Comparison of ENCODE assay signal across 8 mouse cellular contexts in the genomic region with DNA sequence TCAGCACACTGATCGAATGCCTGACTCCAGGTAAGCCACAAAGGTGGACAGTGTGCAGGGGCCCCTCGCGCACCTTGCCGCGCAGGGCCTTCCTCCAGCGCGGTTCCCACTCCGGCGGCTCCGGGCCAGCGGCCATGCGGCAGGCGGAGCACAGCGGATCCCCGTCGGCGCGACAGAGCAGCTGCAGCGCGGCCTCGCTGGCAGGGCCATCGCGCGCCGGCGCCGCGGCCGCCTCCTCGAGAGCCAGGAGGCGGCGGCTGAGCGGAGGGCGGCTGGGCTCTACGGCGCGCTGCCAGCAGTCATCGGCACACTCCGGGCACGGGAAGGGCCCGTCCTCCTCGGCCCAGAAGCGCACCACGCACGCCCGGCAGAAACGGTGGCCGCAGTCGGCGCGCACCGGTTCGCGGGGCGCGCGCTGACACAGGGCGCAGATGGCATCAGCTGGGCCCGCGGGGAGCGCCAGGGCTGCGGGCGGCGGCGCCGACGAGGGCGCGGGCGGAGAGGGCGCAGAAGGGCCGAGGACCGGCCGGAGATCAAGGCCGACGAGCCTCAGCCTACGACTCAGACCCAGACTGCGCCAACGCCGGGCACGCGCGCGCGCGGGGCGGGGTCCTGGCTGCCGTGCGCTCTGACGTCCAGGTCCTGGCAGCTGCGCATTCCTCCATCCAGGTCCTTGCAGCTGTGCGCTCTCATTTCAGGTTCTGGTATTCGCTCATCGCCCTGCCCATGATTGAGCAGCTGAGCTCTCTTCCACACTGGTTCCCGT. TPM values are rescaled to one million over a fixed set of nuclear protein-coding genes. Genes with fewer than 3 reads are reported as not detected.
DNase-seq lines count a peak whose midpoint lies in the region; ATAC-seq and TF ChIP-seq lines count a peak whose summit lies in the region.

A gene (minus strand): TSS at position 595 of the 766 bp plus-strand sequence.

- H3K36me3 ChIP-seq in ES-E14 (ENCODE audit: control insufficient read depth, insufficient read depth, low read length, poor library complexity, severe bottlenecking) = peaks cover 17% of the 10 kb centered on the region
- H3K36me3 ChIP-seq in forebrain, embryonic 16.5 days (ENCODE audit: control insufficient read depth, insufficient read depth) = peaks cover 15% of the 10 kb centered on the region
- peaks cover 26% of the 10 kb centered on the region for H3K36me3 ChIP-seq in lung, embryonic 15.5 days

- ATAC-seq in forebrain, embryonic 16.5 days = peak; percentile 98
- peak; percentile 96 for ATAC-seq in lung, embryonic 15.5 days (ENCODE audit: borderline replicate concordance, extremely low read depth, low FRiP score, low TSS enrichment)

- H3K4me1 ChIP-seq in ES-E14 (ENCODE audit: control insufficient read depth in 2 of 2, insufficient read depth in 2 of 2, low read length in 2 of 2, poor library complexity in 1 of 2) = no peaks in the 10 kb centered on the region
- peaks cover 19% of the 10 kb centered on the region for H3K4me1 ChIP-seq in forebrain, embryonic 16.5 days (replicated peaks; ENCODE audit: control insufficient read depth, insufficient read depth, low read length)
- H3K4me1 ChIP-seq in lung, embryonic 15.5 days = peaks cover 20% of the 10 kb centered on the region

- no peaks in the 10 kb centered on the region for H3K27me3 ChIP-seq in forebrain, embryonic 16.5 days (replicated peaks; ENCODE audit: control insufficient read depth, insufficient read depth, low read length)
- H3K27me3 ChIP-seq in lung, embryonic 15.5 days = no peaks in the 10 kb centered on the region; the same call in 1 of the 2 replicates

- H3K4me3 ChIP-seq in ES-E14 (ENCODE audit: insufficient read depth in 1 of 2, low read depth in 1 of 2, low read length in 2 of 2, poor library complexity in 1 of 2, severe bottlenecking in 1 of 2) = peak within 1 kb of the TSS; percentile 87 to 94
- peak within 1 kb of the TSS; percentile 94 for H3K4me3 ChIP-seq in forebrain, embryonic 16.5 days (replicated peaks; ENCODE audit: low read length)
- H3K4me3 ChIP-seq in lung, embryonic 15.5 days = peak within 1 kb of the TSS; percentile 79

- peak within 1 kb of the TSS; percentile 96 for H3K4me2 ChIP-seq in forebrain, embryonic 16.5 days (ENCODE audit: low read length)
- H3K4me2 ChIP-seq in lung, embryonic 15.5 days = peak within 1 kb of the TSS; percentile 76

- in situ Hi-C loops in ES-E14 (cut with MboI; ENCODE audit: low sequenced_read_pairs in 2 of 2, unreplicated experiment in 2 of 2) = no loop called here

- H3K9ac ChIP-seq in ES-E14 (ENCODE audit: insufficient read depth, low read depth, low read length, poor library complexity, severe bottlenecking) = peak within 1 kb of the TSS; percentile 90
- H3K9ac ChIP-seq in forebrain, embryonic 16.5 days (replicated peaks; ENCODE audit: low read depth, low read length) = peak within 1 kb of the TSS; percentile 98
- H3K9ac ChIP-seq in lung, embryonic 15.5 days = peak within 1 kb of the TSS; percentile 96

- H3K27ac ChIP-seq in ES-E14 (ENCODE audit: insufficient read depth, low read depth, low read length, poor library complexity, severe bottlenecking) = no peak within 1 kb of the TSS
- H3K27ac ChIP-seq in forebrain, embryonic 16.5 days (ENCODE audit: low read length) = peak within 1 kb of the TSS; percentile 84
- H3K27ac ChIP-seq in lung, embryonic 15.5 days = peak within 1 kb of the TSS; percentile 96

- intact Hi-C loops in heart, postnatal 36 days (cut with DNase I) = loop anchor here (1.0 to 10.0 kb wide), 2 partner anchors 10 to 356 kb away; a partner anchor contains a TSS

- no peaks in the 10 kb centered on the region for H3K9me3 ChIP-seq in ES-E14 (ENCODE audit: control insufficient read depth, insufficient read depth, low read depth, low read length)
- H3K9me3 ChIP-seq in forebrain, embryonic 16.5 days (ENCODE audit: control insufficient read depth, low read length) = no peaks in the 10 kb centered on the region
- H3K9me3 ChIP-seq in lung, embryonic 15.5 days = no peaks in the 10 kb centered on the region

- peak; percentile 85 for DNase-seq in ES-E14 (ENCODE audit: low read depth, low spot score)
- peak; percentile 95 for DNase-seq in cerebellum, adult 11-12 months
- DNase-seq in heart, postnatal 36 days = peak; percentile 91 to 92
- peak; percentile 87 to 90 for DNase-seq in layer of hippocampus, adult 8-10 months (ENCODE audit: low spot score in 2 of 2)
- DNase-seq in ovary, adult 18-20 months (ENCODE audit: low spot score) = peak; percentile 84
- DNase-seq in thymus, postnatal 0 days (ENCODE audit: low spot score) = peak; percentile 93

- under 1% methylated on average over 82 of the region's 95 CpGs for WGBS in forebrain, embryonic 16.5 days
- under 1% methylated on average over 82 of the region's 95 CpGs for WGBS in lung, embryonic 15.5 days

TF ChIP-seq in ES-E14, 5 proteins besides CTCF, POLR2A, EP300 and RAD21:
- TF ChIP-seq ZNF384 (IDR thresholded peaks at IDR 0.05; ENCODE audit: low read depth, low read length) = no peak
- TF ChIP-seq HCFC1 (IDR thresholded peaks at IDR 0.05; ENCODE audit: borderline replicate concordance, insufficient read depth, low read length) = peak; percentile 50; the same call in 1 of the 2 replicates

RNA-seq across cellular contexts. Expression of the gene that starts here (rescaled TPM):
- total RNA-seq in ES-E14 (2012; rRNA removed) = 104 and 115 TPM in 2 replicates
- polyA plus RNA-seq in forebrain, embryonic 16.5 days (2015; fragmentation: Nextera tagmentation; extraction: Ambion mirVana) = 423 and 435 TPM in 2 replicates
- total RNA-seq in heart, postnatal 36 days (2021) = 100 to 1,000 TPM; 160 to 167 TPM
- 100 to 1,000 TPM; 426 to 450 (median 442) TPM for total RNA-seq in layer of hippocampus, adult 8-10 months (2022)
- polyA plus RNA-seq in lung, embryonic 15.5 days (2015; fragmentation: Nextera tagmentation; extraction: Ambion mirVana) = 241 and 245 TPM in 2 replicates
- polyA plus RNA-seq in thymus, postnatal 0 days (2015; fragmentation: Nextera tagmentation; extraction: Ambion mirVana) = 245 and 268 TPM in 2 replicates
